Mouse (Mus musculus) megakaryocyte, embryonic 14.5 days (primary cell): ENCODE measurements around the gene Gm11634. TPM values are rescaled to one million over a fixed set of nuclear protein-coding genes. Genes with fewer than 3 reads are reported as not detected.
"Not testable (repeated sequence)": the region's sequence is repeated elsewhere in the genome, so short reads cannot be mapped to it uniquely, and the experiment has no call there.

Source experiments
- H3K27me3 ChIP-seq: replicated peaks from 2 replicates; pipeline ENCODE3; 2012; ENCODE audit warnings: inconsistent platforms
- H3K36me3 ChIP-seq: replicated peaks from 2 replicates; pipeline ENCODE3; 2012; ENCODE audit warnings: low read length, inconsistent platforms, mixed read lengths
- H3K4me1 ChIP-seq: 2 replicates; pipeline ENCODE4 v1.6.1; 2012; ENCODE audit warnings: inconsistent platforms
- H3K4me3 ChIP-seq: replicated peaks from 2 replicates; pipeline ENCODE3; 2012; ENCODE audit warnings: moderate library complexity, mild to moderate bottlenecking, inconsistent platforms
- H3K9me3 ChIP-seq: 2 replicates; pipeline ENCODE4 v1.6.1; 2012; ENCODE audit warnings: inconsistent platforms
- FLI1 ChIP-seq: IDR thresholded peaks from 2 replicates; pipeline ENCODE4 v1.6.1; 2012; ENCODE audit warnings: low read length, inconsistent platforms, mixed read lengths
- GATA1 ChIP-seq: IDR thresholded peaks from 3 replicates; pipeline ENCODE4 v1.6.1; 2012; ENCODE audit warnings: mixed read lengths, low read length, inconsistent platforms, borderline replicate concordance
- polyA plus RNA-seq: library from polyadenylated mRNA; stranded (reverse); fragments of >175 nt; gene quantifications from 2 replicates; pipeline ENCODE4 v1.2.3, GENCODE M21; 2012; ENCODE audit warnings: low replicate concordance; ENCODE audit not compliant: insufficient read depth

Gene Gm11634
- polyA plus RNA-seq, 1 experiment = not detected

DNA sequence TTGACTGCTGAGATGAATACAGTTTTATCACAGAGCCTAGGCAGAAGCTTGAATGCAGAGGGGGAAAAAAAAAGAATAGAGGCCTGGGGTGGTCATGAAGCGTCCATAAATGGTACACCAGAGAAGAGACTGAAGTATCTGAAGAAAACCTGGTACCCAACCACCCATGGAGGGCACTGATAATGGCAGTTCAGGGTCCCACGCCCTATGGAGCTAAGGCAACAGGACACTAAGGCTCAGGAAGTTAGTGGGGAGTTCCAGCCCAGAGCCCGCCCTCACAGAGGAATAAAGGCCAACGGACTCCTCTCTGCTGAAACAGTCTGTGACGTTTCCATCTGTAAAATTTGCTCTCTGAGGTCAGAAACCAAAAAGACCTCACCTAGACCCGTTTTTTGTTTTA, 16.3 kb upstream of the Gm11634 start:
- Histone ChIP-seq H3K4me3 (no peak overlapping the region), H3K4me1 (peaks cover 29% of the 10 kb centered on the region), H3K36me3 (no peaks in the 10 kb centered on the region), H3K27me3 (peaks cover 28% of the 10 kb centered on the region), H3K9me3 (no peaks in the 10 kb centered on the region)
- TF ChIP-seq FLI1 = no peak
- no peak for TF ChIP-seq GATA1

DNA sequence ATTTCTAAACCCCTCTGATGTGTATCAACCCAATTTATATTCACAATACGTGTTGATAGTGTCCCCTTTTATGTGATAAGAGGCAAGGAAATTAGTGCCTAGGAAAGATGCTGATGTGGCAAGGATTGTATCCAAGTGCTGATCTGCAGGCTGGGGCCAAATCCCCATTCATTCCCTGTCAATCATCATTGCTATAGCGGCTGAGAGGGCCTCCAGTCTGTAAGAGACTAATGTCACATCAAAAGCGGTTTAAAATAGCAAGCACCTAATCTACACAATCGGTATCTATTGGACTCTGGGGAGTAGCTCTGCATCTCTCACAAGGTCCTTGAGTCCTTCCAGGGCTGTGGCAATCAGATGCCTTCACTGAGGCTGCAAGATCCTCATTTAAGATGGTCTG, 15.1 kb upstream of the Gm11634 start:
- peaks cover 28% of the 10 kb centered on the region for H3K27me3 ChIP-seq
- peaks cover 24% of the 10 kb centered on the region for H3K4me1 ChIP-seq
- H3K36me3 ChIP-seq = no peaks in the 10 kb centered on the region
- H3K9me3 ChIP-seq = no peaks in the 10 kb centered on the region
- TF ChIP-seq FLI1 = no peak
- no peak overlapping the region for H3K4me3 ChIP-seq

DNA sequence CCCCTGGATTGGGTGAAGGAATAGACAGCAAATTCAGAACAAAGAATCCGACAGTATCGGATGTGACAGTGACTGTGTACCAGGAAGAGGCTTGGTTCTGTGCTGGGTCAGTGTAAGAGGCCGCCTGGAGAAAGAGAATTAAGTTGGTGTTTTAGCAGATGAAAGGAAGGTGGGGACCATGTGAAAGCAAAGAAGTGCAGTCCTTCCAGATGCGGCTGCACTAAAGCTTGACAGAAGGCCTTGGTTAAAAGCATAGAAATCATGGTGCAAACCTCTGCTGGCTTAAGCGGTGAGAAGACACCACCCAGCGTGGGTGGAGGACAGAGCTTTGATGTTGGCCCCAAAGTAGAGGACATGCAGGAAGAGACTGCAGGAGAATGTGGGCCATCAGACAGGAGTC, 14.5 kb upstream of the Gm11634 start:
- H3K9me3 ChIP-seq = no peaks in the 10 kb centered on the region
- peaks cover 21% of the 10 kb centered on the region for H3K4me1 ChIP-seq
- no peaks in the 10 kb centered on the region for H3K36me3 ChIP-seq
- peaks cover 34% of the 10 kb centered on the region for H3K27me3 ChIP-seq
- no peak overlapping the region for H3K4me3 ChIP-seq
- TF ChIP-seq FLI1 (no peak), GATA1 (no peak)

DNA sequence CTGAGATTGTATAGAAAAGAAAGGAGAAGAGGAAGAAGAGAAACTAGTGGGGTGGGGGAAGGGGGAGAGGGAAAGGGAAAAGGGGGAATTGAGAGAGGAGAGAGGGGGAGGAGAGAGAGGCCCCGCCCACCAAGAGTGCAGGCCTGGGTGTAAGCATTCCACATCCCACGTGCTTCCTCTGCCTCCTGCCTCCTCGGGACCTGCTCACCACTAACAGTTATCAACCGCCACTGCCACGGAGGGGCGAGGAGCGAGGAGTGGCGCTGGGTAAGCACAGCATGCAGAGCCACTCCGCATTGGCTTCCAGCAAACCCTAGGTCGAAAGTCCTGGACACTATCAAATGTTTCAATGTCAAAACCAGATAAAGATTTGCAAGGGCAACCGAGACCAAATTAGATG, 11.4 kb upstream of the Gm11634 start:
- Histone ChIP-seq H3K27me3 (peaks cover 24% of the 10 kb centered on the region), H3K4me1 (peaks cover 11% of the 10 kb centered on the region), H3K9me3 (no peaks in the 10 kb centered on the region), H3K4me3 (peak overlapping the region; percentile 70), H3K36me3 (no peaks in the 10 kb centered on the region)
- TF ChIP-seq FLI1 (no peak), GATA1 (no peak)

DNA sequence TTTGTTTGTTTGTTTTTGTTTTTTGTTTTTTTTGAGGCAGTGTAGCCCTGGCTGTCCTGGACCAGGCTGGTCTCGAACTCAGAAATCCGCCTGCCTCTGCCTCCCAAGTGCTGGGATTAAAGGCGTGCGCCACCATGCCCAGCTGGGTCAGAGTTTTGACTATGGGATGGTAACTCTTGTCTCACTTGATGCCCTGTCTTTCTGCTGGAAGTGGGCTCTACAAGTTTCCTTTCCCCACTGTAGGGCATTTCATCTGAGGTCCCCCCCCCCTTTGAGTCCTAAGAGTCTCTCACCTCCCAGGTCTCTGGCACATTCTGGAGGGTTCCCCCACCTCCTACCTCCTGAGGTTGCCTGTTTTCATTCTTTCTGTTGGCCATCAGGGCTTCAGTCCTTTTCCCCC, 8.1 kb upstream of the Gm11634 start:
- Histone ChIP-seq H3K4me1 (peaks cover 14% of the 10 kb centered on the region), H3K27me3 (peaks cover 16% of the 10 kb centered on the region)
- H3K9me3 ChIP-seq, H3K4me3 ChIP-seq, H3K36me3 ChIP-seq: not testable (repeated sequence)

DNA sequence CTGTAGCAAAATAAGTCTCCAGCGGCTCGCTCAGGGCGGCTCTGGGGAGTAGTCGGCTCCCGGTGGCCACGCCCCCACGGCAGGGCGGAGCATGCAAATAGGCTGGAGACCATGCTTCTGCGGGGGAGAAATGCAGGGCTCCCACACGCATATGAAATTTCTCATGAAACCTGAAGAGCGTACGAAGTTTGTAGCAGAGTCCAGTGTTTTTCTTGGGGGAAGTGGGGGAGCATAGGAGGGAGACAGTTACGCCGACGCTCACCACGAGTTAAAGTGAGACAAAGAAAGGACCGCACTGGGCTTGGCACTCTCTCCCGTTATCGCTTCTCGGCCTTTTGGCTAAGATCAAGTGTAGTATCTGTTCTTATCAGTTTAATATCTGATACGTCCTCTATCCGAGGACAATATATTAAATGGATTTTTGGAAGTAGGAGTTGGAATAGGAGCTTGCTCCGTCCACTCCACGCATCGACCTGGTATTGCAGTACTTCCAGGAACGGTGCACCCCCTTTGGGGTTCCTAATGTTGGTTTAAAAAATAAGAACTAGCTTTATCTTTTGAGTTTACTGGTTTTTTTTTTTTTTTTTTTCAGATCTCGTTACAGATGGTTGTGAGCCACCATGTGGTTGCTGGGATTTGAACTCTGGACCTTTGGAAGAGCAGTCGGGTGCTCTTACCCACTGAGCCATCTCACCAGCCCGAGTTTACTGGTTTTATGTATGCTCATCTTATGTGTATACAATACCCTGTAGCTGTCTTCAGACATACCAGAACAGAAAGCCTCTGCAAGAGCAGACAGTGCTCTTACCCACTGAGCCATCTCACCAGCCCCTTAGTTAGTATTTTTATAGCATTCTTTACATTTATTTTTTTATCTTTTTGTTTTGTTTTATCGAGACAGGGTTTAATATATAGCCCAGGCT, 5.7 kb upstream of the Gm11634 start:
- not testable (repeated sequence) for H3K36me3 ChIP-seq, H3K4me1 ChIP-seq, H3K9me3 ChIP-seq
- Histone ChIP-seq H3K4me3 (peak overlapping the region; percentile 82), H3K27me3 (peaks cover 18% of the 10 kb centered on the region)

GRCm38 (mm10) chr11:101604116-101604515, 5.1 kb upstream of the Gm11634 start:
- Histone ChIP-seq H3K27me3 (peaks cover 24% of the 10 kb centered on the region), H3K4me3 (no peak overlapping the region), H3K4me1 (peaks cover 9% of the 10 kb centered on the region), H3K36me3 (no peaks in the 10 kb centered on the region), H3K9me3 (no peaks in the 10 kb centered on the region)
- no peak for TF ChIP-seq GATA1
- no peak for TF ChIP-seq FLI1

- H3K4me1 ChIP-seq = peaks cover 9% of the 10 kb centered on the region
- H3K27me3 ChIP-seq = peaks cover 23% of the 10 kb centered on the region
- no peak for TF ChIP-seq GATA1
- TF ChIP-seq FLI1 = no peak
- H3K36me3 ChIP-seq = no peaks in the 10 kb centered on the region
- H3K9me3 ChIP-seq = no peaks in the 10 kb centered on the region
- no peak overlapping the region for H3K4me3 ChIP-seq
Observed at GRCm38 (mm10) chr11:101602491-101602890, 3.4 kb upstream of the Gm11634 start.

DNA sequence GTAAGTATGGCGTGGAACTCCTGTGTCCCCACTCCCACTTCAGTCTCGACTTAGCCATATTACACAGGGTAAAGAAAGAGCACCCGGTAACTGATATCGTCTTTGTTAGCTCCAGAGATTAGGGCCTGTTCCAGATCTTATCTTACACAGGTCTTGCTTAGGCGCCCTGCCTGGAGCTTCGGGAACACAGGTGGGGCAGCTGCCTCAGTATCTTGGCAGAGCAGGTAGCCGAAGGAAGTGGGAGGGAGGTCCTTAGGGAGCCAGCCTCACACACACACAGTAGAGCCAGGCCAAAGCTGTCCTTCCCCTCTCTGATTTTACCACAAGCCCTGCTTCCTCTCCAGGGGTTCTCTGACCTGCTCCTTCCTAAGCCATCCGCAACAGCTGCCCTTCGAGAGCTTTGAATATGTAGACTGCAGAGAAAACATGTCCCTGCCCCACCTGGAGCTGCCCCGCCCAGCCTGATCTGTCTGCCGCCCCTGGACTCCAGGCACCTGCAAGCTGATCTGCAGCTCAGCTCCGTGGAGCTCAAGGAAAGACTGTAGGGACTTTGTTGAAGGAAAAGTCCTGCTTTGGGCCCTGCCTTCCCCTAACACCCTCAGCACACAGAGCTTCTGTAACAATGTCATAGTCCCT, 8.9 kb downstream of the Gm11634 start:
- TF ChIP-seq FLI1 = no peak
- no peak for TF ChIP-seq GATA1

GRCm38 (mm10) chr11:101589444-101589843, 9.6 kb downstream of the Gm11634 start:
- H3K4me3 ChIP-seq = no peak overlapping the region

More for the DNA sequence above, 8.9 kb downstream of the Gm11634 start:
- Histone ChIP-seq H3K4me1 (peaks cover 15% of the 10 kb centered on the region), H3K9me3 (no peaks in the 10 kb centered on the region), H3K4me3 (no peak overlapping the region), H3K36me3 (peaks cover 54% of the 10 kb centered on the region), H3K27me3 (peaks cover under 1% of the 10 kb centered on the region)

More at GRCm38 (mm10) chr11:101589444-101589843, 9.6 kb downstream of the Gm11634 start:
- TF ChIP-seq FLI1 (no peak), GATA1 (no peak)
- Histone ChIP-seq H3K27me3 (no peaks in the 10 kb centered on the region), H3K4me1 (peaks cover 15% of the 10 kb centered on the region), H3K36me3 (peaks cover 61% of the 10 kb centered on the region), H3K9me3 (no peaks in the 10 kb centered on the region)
